Mouse (Mus musculus): Measurements from ENCODE around the gene Rptor.

Rptor gene

GRCm38 (mm10) chr11:119653336-119653735, 50.6 kb downstream of the Rptor start:
- no peak for DNase-seq (ENCODE audit: low spot score)

GRCm38 (mm10) chr11:119657534-119657933, 54.8 kb downstream of the Rptor start:
- no peak for DNase-seq (ENCODE audit: low spot score)

DNA sequence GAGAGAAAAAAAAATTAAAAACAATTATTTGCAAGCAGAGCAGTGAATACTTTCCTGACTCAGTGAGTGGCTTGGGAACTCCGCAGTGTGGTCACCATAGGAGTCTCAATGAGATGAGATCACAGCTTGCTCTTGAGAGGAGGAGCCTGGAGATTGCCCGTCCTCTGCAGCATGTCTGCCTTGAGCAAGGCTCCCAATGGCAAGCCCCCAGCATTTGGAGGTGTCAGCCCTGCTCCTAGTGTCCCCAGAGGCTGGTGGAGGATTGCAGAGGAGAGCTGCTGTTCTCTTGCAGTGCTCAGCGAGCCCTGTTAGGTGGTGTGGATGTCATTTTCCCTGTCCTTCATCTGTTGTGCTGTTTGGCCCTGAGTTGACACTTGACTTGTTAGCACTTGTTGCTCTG, 56.6 kb downstream of the Rptor start:
- no peak for DNase-seq (ENCODE audit: low spot score)

DNA sequence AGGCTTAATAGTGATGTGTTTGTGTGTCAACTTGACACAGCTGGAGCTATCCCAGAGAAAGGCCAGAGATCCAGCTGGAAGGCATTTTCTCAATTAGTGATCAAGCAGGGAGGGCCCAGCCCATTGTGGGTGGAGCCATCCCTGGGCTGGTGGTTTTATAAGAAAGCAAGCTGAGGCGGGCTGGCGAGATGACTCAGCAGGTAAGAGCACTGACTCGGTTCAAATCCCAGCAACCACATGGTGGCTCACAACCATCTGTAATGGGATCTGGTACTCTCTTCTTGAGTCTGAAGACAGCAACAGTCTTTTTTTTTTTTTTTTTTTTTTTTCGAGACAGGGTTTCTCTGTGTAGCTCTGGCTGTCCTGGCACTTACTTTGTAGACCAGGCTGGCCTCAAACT, 58.8 kb downstream of the Rptor start:
- peak; percentile 69 for DNase-seq (ENCODE audit: low spot score)

- no peak for DNase-seq (ENCODE audit: low spot score)
Measured at GRCm38 (mm10) chr11:119663876-119664275, 61.2 kb downstream of the Rptor start.

- no peak for DNase-seq (ENCODE audit: low spot score)
Measured at GRCm38 (mm10) chr11:119664678-119665307, 62.1 kb downstream of the Rptor start.

GRCm38 (mm10) chr11:119665308-119665702, 62.6 kb downstream of the Rptor start:
- no peak for DNase-seq (ENCODE audit: low spot score)

- no peak for DNase-seq (ENCODE audit: low spot score)
Measured at GRCm38 (mm10) chr11:119666567-119667108, 63.9 kb downstream of the Rptor start.

DNA sequence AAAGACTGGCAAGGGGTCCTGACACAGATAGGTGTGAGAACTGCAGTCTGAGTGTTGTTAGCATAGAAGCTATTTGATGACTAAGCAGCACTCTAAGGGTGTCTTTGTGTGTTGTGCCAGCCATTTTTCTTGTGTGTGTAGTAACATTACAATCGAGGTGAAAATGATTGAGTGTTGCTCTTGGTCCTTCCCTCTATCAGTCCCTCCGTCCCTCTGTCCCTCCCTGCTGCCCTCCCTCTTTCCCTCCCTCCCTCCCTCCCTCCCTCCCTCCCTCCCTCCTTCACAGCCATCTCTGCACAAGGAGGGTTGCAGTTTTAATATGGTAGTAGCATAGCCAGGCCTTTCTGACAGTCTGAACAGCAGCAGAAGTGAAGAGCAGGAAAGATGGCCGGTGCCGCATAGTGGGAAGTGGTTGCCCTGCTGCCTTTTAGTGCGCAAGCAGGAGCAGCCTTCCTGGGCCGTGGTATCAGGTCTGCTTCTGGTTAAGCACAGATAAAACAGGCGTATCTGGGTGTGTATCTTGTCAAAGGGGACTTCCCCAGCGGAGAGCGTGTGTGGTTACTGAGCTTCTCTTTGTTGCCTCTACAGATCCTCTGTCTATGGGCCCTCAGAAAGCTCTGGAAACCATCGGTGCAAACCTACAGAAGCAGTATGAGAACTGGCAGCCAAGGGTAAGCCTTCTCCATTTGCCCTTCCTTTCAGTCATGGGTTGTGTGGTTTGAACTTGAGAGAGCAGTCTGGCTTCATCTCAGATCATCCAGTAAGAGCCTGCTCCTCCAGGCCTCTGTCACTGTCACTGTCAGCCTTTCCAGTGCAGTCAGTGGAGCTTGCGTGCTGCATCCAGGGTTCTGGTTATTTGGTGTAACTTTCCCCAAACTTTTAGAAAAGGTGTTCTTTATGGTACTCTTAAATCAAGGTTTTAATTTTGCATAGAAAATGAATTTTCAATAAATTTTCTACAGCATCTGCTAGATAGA, 68.3 kb downstream of the Rptor start:
- peak; percentile 70 for DNase-seq (ENCODE audit: low spot score)

- DNase-seq (ENCODE audit: low spot score), result no peak
Measured at GRCm38 (mm10) chr11:119672041-119672440, 69.3 kb downstream of the Rptor start.

DNA sequence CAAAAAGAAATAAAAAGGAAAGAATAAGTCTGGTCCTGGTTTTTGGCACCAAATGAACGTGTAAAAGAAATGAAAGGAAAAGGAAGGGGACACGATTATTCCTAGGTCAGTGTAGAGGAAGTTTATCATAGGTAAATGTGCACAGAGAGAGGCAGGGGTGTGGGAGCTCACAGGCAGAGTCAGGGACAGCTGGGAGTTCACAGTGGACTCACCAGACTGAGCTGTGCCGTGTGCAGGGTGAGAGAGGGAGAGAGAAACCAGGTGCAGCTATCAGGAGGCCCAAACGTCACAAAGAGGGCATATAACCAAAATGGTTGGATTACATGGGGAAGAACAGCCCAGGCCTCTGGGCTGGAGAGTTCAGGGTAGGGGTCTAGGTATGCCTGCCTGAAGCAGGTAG, 70.1 kb downstream of the Rptor start:
- DNase-seq (ENCODE audit: low spot score), result no peak

- no peak for DNase-seq (ENCODE audit: low spot score)
Measured at GRCm38 (mm10) chr11:119674835-119675234, 72.1 kb downstream of the Rptor start.

DNA sequence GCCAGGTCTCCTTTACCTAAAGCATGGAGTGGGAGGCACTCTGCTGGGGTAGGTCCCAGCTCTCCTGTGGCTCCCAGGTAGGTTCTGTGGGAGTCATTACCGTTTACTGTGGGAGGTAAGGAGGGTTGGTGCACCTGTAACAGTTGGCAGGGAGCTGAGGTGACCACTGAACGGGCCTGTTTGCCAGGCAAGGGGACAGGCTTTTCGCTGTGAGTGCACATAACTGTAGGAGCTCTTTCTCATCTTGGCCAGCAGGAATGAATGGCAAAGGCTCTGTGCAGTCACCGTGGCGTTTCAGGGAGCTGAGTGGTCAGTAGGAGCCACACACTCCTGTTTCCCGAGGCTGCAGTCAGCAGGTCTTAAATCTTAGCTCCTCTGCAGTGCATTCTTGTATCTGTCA, 72.8 kb downstream of the Rptor start:
- no peak for DNase-seq (ENCODE audit: low spot score)

DNA sequence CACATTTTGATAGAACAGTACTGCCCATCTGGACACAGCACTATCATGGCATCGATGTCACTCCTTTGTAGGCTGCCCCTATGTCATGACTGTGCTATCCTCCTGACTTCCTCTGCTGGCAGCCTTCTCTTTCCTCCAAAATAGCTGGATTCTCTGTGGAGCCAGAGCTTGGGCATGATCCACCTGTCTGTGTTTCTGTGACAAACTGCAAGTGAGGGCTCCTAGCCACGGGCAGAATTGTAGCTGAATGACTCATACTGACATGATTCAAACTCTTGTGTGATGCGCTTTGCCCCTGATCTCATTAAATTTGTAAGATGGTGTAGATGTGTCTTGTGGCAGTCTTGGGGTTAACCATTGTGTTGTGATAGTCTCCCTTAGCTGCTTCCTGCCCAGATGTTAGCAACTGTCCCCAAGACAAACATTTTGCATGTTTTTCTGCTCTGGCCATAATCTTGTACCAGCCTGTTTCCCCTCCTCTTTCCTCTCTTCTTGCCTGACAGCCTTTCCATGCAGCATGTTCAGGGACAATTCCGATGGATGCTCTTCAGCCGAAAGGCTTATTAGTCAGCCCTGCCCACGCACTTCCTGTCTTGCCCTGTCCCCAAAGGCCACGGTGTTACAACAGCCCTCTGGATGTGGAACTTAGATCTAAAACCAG, 74.2 kb downstream of the Rptor start:
- DNase-seq (ENCODE audit: low spot score), result no peak

GRCm38 (mm10) chr11:119678427-119678826, 75.7 kb downstream of the Rptor start:
- DNase-seq (ENCODE audit: low spot score), result no peak

GRCm38 (mm10) chr11:119680735-119681134, 78.0 kb downstream of the Rptor start:
- DNase-seq (ENCODE audit: low spot score), result no peak

- no peak for DNase-seq (ENCODE audit: low spot score)
Measured at GRCm38 (mm10) chr11:119682285-119682684, 79.6 kb downstream of the Rptor start.

GRCm38 (mm10) chr11:119683796-119684195, 81.1 kb downstream of the Rptor start:
- DNase-seq (ENCODE audit: low spot score), result no peak

DNA sequence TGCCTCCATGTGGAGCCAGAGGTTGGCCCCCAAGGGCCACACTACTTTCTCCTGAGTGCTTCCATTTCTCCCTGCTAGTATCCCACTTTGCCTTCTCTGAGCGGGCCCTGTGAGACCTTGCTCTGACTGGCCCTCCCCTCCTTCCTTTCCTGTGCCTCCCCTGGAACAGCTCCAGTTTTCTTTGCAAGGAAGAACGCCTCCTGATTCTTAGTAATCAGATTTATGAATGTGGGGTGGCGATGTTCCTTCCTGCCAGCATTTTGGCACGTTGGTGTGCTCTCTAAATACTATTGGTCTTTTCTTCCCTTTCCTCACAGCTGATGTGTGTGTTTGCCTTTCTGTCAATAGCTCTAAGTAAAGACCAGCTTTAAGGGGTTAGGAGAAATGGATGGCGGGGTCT, 82.8 kb downstream of the Rptor start:
- DNase-seq (ENCODE audit: low spot score), result no peak

DNA sequence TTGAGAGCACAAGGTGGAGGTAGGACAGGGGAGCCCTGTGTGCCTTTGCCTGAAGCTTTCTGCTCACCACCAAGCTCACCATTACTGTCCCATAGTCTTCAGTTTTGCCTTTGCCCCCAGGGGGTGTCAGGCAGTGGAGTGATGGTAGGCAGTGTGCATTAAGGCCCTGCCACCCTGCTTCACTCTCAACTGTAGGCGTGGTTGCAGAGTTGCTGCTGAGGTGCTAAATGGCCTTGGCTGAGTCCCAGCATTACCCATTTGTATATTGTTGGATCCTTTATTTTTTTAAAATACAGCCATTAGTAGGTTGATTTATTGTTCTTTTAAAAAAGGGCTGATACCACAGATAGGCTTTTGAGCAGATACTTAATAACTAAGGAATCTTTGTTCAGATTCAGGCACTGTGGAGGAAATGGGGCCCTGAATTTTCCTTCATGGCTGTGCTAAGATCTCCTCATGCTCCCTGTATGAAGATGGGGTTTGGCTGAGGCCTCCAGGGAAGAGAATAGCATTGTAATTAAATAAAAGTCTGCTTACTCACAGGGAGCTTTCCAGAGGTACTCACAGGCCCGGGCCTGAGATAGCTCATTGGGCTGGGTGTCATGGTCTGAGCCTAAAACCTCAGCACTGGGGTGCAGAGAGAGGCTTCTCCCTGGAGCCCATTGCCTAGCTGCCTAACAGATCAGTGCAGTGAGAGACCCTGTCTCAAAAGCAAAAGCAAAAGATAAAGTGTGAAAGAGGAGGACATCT, 83.4 kb downstream of the Rptor start:
- no peak for DNase-seq (ENCODE audit: low spot score)

DNA sequence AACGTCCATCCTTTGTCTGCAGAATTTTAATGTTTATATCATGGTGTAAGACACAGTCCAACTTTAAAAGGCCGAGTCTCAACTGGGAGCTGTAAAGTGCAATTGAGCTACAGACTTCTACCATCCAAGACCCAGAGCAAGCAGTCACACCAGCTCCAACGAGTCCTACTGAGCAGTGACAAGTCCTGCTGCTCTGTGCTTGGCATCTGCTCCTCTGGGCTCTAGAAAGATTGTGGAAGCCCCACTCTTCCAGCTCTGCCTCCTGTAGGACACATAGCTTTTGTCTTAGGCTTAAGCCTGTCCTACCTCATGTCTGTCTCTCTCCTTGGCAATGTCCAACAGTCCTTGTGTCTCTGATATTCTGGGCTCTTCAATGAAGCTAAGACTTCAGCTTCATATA, 84.6 kb downstream of the Rptor start:
- DNase-seq (ENCODE audit: low spot score), result no peak

DNA sequence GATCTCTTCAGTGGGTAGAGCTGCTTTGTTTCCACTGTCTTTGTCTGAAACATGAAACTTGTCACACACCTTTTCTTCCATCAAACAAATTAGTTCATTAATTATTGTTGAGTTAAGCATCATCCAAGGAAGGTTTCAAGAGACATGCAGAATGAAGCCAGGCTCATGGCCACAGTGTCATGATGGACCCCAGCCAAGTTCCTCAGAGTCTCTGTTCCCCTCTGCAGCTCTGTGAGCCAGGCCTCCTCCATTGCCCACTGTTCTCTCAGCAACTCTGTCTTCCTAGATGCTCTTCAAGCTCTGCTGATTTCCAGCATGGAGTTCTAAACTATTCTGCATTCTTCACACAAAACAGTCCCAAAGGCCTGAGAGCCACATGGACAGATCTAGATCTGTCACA, 85.3 kb downstream of the Rptor start:
- no peak for DNase-seq (ENCODE audit: low spot score)
